Mouse (Mus musculus) spleen, adult 2 months (tissue): ENCODE results near the gene Best2.

Source experiments
- CTCF ChIP-seq: fragments of 200-500 bp; IDR thresholded peaks from 2 replicates; pipeline ENCODE4 v1.5.1; 2011; ENCODE audit warnings: mild to moderate bottlenecking, inconsistent platforms; ENCODE audit not compliant: insufficient read depth, insufficient read length, insufficient replicate concordance; ENCODE audit errors: extremely low read depth
- POLR2A ChIP-seq: fragments of 200-500 bp; IDR thresholded peaks from 2 replicates; pipeline ENCODE4 v1.6.1; 2011; ENCODE audit warnings: low read depth, low read length, inconsistent platforms

DNA sequence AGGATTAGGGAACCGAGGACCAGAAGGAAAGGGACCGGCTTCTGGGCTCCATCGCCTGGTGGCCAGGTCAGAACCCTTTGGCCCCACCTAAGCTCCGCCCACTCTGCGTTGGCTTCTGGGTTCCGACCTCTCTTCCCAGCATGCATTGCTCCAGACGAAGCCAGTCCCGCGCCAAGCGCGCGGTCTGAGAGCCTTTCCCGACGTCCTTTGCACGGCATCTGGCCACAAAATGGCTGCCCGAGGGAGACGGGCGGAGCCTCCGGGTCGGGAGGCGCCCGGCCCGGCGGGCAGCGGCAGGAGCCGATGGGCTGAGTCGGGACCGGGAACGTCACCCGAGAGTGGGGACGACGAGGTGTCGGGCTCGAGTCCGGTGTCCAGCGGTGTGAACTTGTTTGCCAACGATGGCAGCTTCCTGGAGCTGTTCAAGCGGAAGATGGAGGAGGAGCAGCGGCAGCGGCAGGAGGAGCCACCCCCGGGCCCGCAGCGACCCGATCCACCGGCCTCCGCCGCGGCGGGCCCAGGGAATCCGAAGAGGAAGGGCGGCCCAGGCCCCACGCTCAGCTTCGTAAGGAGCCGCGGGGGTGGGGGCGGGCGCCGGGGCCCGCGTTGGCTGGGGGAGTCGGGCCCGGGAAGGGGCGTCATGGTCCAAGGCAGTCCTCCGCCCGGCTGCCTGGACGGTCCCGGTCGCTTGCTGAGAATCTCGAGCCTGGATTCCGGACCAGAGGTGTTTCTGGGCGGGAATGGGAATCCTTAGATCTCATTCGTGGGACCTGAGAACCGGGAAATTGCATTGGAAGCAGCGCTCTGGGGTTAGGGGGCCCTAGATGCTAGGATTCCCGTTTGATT, 12.6 kb upstream of the Best2 start, which contains the start of gene Trir:
- TF ChIP-seq POLR2A (peak; percentile 95), CTCF (no peak)
